Comparison of ENCODE assay signal across 12 mouse cellular contexts in the genomic region with DNA sequence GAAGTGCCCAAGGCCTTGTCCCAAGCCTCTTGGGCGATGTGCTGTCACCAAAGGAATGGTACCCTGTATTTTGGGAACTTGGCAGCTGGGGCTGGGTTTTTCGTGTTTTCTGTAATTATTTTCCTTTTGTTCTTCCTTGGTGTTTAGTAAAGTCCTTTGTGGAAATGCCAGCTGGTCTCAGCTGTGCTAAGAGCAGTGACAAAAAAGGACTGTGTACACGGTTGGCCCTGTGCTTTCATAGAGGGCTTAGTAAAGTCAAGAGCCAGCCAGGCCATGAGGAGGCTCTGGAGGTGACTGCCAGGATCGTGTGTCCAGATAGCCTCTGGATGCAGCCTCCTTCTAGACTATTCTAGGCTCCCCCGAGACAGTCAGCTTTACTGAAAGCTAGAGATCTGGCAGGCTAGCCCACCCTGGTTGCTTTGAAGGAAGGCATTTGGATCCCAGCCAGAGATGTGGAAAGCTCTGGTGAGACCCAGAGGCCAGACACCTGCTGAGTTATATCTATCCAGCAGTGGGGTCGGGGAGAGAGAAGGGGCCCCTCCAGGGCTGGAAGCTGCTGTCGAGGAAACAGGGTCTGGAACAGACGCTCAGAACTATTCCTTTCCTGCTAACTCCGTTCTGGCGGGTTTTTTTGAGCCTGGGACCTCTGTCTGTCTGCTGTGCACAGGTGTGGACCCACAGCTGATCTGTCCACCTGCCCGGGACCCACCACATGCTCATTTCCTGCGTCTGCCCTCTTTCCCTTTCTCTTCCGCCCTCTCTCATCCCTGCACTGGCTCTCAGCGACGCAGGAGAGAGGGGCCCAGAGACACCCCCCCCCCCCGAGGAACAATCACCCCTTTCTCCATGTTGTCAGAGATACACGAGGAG. TPM values are rescaled to one million over a fixed set of nuclear protein-coding genes. Genes with fewer than 3 reads are reported as not detected.
DNase-seq lines count a peak whose midpoint lies in the region; ATAC-seq lines count a peak whose summit lies in the region.
"Had no signal": no experiment of that assay in that cellular context is flagged by ENCODE, and none has a peak within 500 bp of the region (broad histone marks: within the 10 kb centered on the region; RNA-seq: fewer than 3 reads in every experiment).

No protein-coding gene starts in this region.

- H3K4me3 ChIP-seq in hindbrain, embryonic 15.5 days = no peak overlapping the region
- H3K4me3 ChIP-seq in neural tube, embryonic 13.5 days = no peak overlapping the region

- H3K36me3 ChIP-seq in hindbrain, embryonic 15.5 days = no peaks in the 10 kb centered on the region
- H3K36me3 ChIP-seq in neural tube, embryonic 13.5 days = no peaks in the 10 kb centered on the region

- H3K4me2 ChIP-seq in hindbrain, embryonic 15.5 days = peak overlapping the region; percentile 16; the same call in 1 of the 2 replicates
- peak overlapping the region; percentile 34 for H3K4me2 ChIP-seq in neural tube, embryonic 13.5 days

- peaks cover 23% of the 10 kb centered on the region for H3K4me1 ChIP-seq in hindbrain, embryonic 15.5 days (replicated peaks)
- H3K4me1 ChIP-seq in neural tube, embryonic 13.5 days (replicated peaks) = peaks cover 31% of the 10 kb centered on the region

- peak; percentile 91 for DNase-seq in heart, adult 11 months
- DNase-seq in heart, postnatal 14 days = no peak
- DNase-seq in lung, postnatal 10 days = peak; percentile 52
- no peak for DNase-seq in lung, postnatal 14 days
- DNase-seq in layer of hippocampus, adult 9-10 months (ENCODE audit: low spot score) = no peak
- no peak for DNase-seq in spleen, postnatal 14 days (ENCODE audit: low spot score in 2 of 2)
- DNase-seq: B cell, adult 2 months; layer of hippocampus, adult 9-11 months had no signal

- H3K9me3 ChIP-seq in hindbrain, embryonic 15.5 days = no peaks in the 10 kb centered on the region
- H3K9me3 ChIP-seq in neural tube, embryonic 13.5 days = no peaks in the 10 kb centered on the region

- intact Hi-C loops in heart, postnatal 14 days (cut with DNase I) = no loop called here

- no peak overlapping the region for H3K27ac ChIP-seq in hindbrain, embryonic 15.5 days (replicated peaks)
- no peak overlapping the region for H3K27ac ChIP-seq in neural tube, embryonic 13.5 days (replicated peaks)

- 0 out of 2 replicates have a peak, but pooled peaks have one; percentile 38 for ATAC-seq in hindbrain, embryonic 15.5 days (ENCODE audit: low FRiP score, low read depth)
- ATAC-seq in neural tube, embryonic 13.5 days (ENCODE audit: low read depth) = peak; percentile 25; the same call in 1 of the 2 replicates
- ATAC-seq: Patski had no signal

- 16% methylated on average over 17 of the region's 17 CpGs for WGBS in hindbrain, embryonic 15.5 days
- WGBS in neural tube, embryonic 13.5 days = 14% methylated on average over 17 of the region's 17 CpGs

- H3K9ac ChIP-seq in hindbrain, embryonic 15.5 days = no peak overlapping the region
- H3K9ac ChIP-seq in neural tube, embryonic 13.5 days = no peak overlapping the region; the same call in 1 of the 2 replicates

- peaks cover 15% of the 10 kb centered on the region; the same call in 1 of the 2 replicates for H3K27me3 ChIP-seq in hindbrain, embryonic 15.5 days
- peaks cover 24% of the 10 kb centered on the region for H3K27me3 ChIP-seq in neural tube, embryonic 13.5 days
- H3K27me3 ChIP-seq: Patski had no signal

RNA-seq across cellular contexts. Expression of gene Pgf, which starts 4.1 kb away (rescaled TPM):
- total RNA-seq in heart, postnatal 14 days (2021) = 1 to 10 TPM; 3.5 to 4.6 TPM
- polyA plus RNA-seq in hindbrain, embryonic 15.5 days (2015; fragmentation: Nextera tagmentation; extraction: Ambion mirVana) = 8.7 and 8.9 TPM in 2 replicates
- polyA plus RNA-seq in neural tube, embryonic 13.5 days (2015; fragmentation: Nextera tagmentation; extraction: Ambion mirVana) = 11.6 and 12.6 TPM in 2 replicates
- total RNA-seq: neutrophil, adult 5-6 weeks had no signal

RNA-seq across cellular contexts. Expression of gene Rps6kl1, which starts 30.6 kb away (rescaled TPM):
- total RNA-seq in heart, postnatal 14 days (2021) = 1 to 10 TPM; 4.3 to 4.8 TPM
- polyA plus RNA-seq in hindbrain, embryonic 15.5 days (2015; fragmentation: Nextera tagmentation; extraction: Ambion mirVana) = 32.9 and 35.7 TPM in 2 replicates
- 24.0 and 28.7 TPM in 2 replicates for polyA plus RNA-seq in neural tube, embryonic 13.5 days (2015; fragmentation: Nextera tagmentation; extraction: Ambion mirVana)
- total RNA-seq: neutrophil, adult 5-6 weeks had no signal

RNA-seq across cellular contexts. Expression of gene Eif2b2, which starts 37.6 kb away (rescaled TPM):
- total RNA-seq in heart, postnatal 14 days (2021) = 10 to 100 TPM; 47.0 to 50.4 TPM
- polyA plus RNA-seq in hindbrain, embryonic 15.5 days (2015; fragmentation: Nextera tagmentation; extraction: Ambion mirVana) = 75.1 and 79.6 TPM in 2 replicates
- 85.5 and 85.6 TPM in 2 replicates for polyA plus RNA-seq in neural tube, embryonic 13.5 days (2015; fragmentation: Nextera tagmentation; extraction: Ambion mirVana)

Comparison
In these comparisons a context has a peak if more than half of its experiments do, and no peak if none do; other contexts are left out.
1. DNase-seq: peak in heart, adult 11 months (single experiment) and lung, postnatal 10 days (single experiment); none in heart, postnatal 14 days (0 of 2), lung, postnatal 14 days (single experiment), layer of hippocampus, adult 9-10 months (single experiment) and spleen, postnatal 14 days (0 of 2).